Mouse (Mus musculus): ENCODE measurements at regions not wholly inside any gene's neighbourhood (a gene's known extent, or its start where the extent isn't known, plus 50 kb on each side); places are given as distances from the start of the nearest gene placed in this dataset.

DNA sequence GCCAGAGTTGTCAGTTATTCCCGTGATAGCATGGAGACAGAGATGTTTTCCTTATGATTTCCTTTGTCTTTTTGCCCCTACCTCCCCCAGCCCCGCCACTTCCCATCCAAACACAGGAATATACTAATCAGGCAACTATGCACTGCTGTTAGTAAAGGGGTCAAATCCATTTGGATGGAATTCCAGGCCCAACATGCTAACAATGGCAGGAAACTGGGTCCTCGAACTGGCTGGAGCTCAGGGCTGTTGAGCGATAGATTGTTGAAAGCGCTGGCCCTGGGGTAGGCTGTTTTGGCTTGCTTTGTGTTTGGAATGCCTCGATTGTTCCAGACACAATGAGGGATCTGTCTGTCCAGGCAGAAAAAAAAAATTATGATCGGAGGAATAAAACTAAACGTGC lies 97.9 kb downstream of the Tmem170b start:
- TF ChIP-seq CTCF (IDR thresholded peaks at IDR 0.05; ENCODE audit: borderline replicate concordance, extremely low read depth, insufficient read depth, insufficient read length) (no peak), POLR2A (IDR thresholded peaks at IDR 0.05; ENCODE audit: borderline replicate concordance, extremely low read depth, insufficient read depth, insufficient read length, poor library complexity, severe bottlenecking) (no peak)
